Mouse (Mus musculus) brain, embryonic 14.5 days (tissue): Measurements from ENCODE around the gene Atxn7l2.

Experiments
- CTCF ChIP-seq: fragments of 200-500 bp; IDR thresholded peaks from 2 replicates; pipeline ENCODE4 v1.5.1; 2012; ENCODE audit warnings: inconsistent platforms, mild to moderate bottlenecking, moderate library complexity, borderline replicate concordance; ENCODE audit not compliant: insufficient read depth, insufficient read length; ENCODE audit errors: extremely low read depth
- POLR2A ChIP-seq: fragments of 200-500 bp; IDR thresholded peaks from 2 replicates; pipeline ENCODE4 v1.6.1; 2012; ENCODE audit warnings: mild to moderate bottlenecking, inconsistent platforms, borderline replicate concordance; ENCODE audit not compliant: poor library complexity, insufficient read depth, insufficient read length, severe bottlenecking; ENCODE audit errors: extremely low read depth

- TF ChIP-seq POLR2A (no peak), CTCF (no peak)
Measured at GRCm38 (mm10) chr3:108195941-108196590, 14.7 kb downstream of the Atxn7l2 start.
